Mouse (Mus musculus) hematopoietic stem cell, adult 5-6 weeks (primary cell): Measurements from ENCODE around the gene Lrch2. TPM values are rescaled to one million over a fixed set of nuclear protein-coding genes. Genes with fewer than 3 reads are reported as not detected.
"Not testable (repeated sequence)": the region's sequence is repeated elsewhere in the genome, so short reads cannot be mapped to it uniquely, and the experiment has no call there.

Source experiments
- ATAC-seq, 2 experiments: fragments of 125-278 bp in 1 of 2; replicated peaks in 1 of 2; 2 replicates each; pipeline ENCODE4 v1.8.0; 2016 to 2017; ENCODE audit warnings: inconsistent platforms in 2 of 2, mild to moderate bottlenecking in 2 of 2, moderate number of reproducible peaks in 2 of 2, low read depth in 1 of 2, moderate TSS enrichment in 1 of 2; ENCODE audit not compliant: low FRiP score in 2 of 2, poor library complexity in 2 of 2, severe bottlenecking in 2 of 2, insufficient read depth in 1 of 2, low TSS enrichment in 1 of 2
- total RNA-seq: library from RNA; stranded (forward); fragments of 172-1452, 232-1000 nt; gene quantifications from 2 replicates; pipeline ENCODE4 v1.2.3, GENCODE M21; 2017

The Lrch2 gene
- 2.4 and 2.9 TPM in 2 replicates for total RNA-seq

DNA sequence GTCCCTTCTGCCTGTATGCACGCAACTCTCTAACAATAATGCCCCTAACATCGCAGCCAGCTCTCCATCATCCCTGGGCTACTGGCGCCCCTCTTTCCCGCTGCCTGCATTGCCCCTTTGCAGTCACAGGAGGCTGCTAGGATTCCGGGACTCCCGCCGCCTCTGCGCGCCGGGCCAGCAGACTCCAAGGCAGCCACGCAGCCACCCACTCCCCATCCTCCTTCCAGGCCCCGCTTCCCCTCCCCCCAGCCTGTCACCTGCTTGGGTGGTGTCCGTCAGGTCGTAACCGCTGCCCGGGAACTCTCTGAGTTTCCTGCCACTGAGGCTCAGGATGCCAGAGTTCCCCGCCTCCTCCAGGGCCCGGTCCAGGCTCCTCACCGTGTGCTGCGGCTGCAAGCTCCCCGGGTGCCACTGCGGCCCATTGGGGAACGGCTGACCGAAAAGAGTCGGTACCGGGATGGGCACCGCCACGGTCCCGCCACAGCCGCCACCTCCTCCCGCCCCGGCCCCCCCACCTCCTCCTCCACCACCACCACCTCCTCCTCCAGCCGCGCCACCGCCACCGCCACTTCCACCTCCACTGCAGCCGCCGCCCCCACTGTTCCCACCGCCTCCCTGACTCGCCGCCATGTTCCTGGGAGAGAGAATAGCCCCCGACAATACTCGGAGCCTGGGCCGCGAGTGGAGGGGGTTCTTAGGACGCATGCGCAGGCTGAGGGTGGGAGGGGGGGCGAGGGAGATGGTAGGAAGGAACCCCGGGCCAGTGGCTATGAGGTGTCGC lies at the start of gene Lrch2:
Lrch2 (minus strand) TSS at position 661 of the 781 bp plus-strand sequence.
- peak; percentile 66 to 78 for ATAC-seq

DNA sequence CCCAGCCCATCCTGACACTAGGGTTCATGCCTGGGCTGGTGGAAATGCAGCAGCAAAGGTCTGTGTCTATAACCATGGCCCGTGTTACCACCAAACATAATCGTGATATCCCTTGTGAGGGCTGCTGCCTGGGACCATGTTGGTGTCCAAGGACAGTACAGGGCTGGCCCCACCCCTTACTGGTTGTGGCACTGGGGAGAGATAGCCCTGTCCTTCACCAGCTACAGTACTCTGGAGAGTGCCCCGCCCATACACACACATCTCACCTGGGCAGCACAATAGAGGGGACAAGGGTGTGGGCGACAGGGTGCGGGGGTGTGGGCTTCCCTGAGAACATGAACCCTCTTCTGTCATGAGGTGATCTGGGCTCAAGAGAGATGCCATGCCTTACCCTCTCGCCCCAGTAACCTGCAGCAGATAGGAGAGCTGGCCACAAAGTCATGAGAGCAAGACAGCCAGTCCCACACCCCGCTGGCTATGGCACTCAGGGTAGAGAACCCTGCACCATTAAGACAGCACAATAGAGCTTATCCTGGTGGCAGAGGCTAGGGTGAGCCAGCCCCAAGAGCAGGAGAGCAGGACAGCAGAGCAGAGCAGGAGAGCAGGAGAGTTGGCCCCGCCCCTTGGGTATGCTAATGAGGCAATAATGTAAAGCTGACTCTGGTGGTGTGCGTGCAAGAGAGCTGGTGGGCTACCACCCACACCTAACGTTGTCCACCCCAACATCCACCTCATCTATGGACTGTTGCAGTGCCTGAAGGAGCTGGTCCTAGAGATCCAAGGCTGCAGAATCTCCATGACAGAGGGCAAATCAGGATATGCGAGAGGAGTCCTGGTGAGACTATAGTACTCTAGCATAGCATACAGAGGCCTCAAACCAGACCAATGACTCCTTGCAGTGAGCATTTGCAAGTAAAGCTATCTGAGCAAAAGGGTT lies 12.7 kb downstream of the Lrch2 start:
- no peak for ATAC-seq

GRCm38 (mm10) chrX:147538377-147538776 lies 15.5 kb downstream of the Lrch2 start:
- no peak for ATAC-seq

DNA sequence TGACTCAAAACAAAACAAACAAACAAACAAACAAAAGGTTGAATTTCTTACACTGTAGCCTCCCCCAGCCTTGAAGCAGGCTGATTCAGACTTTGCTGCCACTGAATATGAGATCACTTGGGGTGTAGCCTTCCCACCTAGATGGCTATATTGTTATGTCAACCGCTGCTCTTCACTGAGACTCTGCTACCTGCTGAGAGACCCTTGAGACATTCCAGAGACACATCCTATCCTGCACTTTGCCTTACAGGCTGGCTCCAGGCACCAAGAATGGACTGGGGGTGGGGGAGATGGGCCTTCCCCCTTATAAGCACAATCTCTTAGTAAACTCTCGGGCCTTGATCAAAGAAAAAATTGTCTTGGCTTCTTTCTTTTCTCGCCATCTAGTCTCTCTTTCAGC lies 16.8 kb downstream of the Lrch2 start:
- not testable (repeated sequence) for ATAC-seq

GRCm38 (mm10) chrX:147535616-147536015 lies 18.3 kb downstream of the Lrch2 start:
- no peak for ATAC-seq

- ATAC-seq = no peak
These were observed 22.2 kb downstream of the Lrch2 start for GRCm38 (mm10) chrX:147531675-147532074.

DNA sequence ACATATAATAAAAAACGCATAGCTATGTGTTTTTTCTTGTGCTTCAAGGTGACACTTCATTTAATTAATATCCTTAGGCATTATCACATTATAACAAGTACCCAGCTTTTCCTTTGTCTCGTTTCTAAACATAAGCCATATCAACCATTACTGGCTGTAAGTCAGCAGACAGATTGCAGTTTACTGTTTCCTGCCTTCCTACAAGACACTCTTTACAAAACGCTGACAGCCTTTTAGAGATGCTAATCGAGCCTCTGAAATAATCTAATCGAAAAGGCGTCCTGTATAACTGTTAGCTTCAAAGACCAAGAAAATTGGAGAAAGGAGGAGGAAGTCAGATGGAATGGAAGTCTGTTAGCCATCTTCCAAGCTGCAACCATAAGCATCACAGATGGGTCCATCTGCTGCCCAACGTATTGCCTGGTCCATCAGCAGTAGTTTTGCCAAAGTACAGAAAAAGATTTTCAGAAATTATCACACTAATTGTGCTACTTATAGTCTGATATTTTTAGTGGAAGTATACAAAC lies 26.2 kb downstream of the Lrch2 start:
- ATAC-seq = no peak

- no peak for ATAC-seq
These were observed 64.3 kb downstream of the Lrch2 start for GRCm38 (mm10) chrX:147489551-147489950.

DNA sequence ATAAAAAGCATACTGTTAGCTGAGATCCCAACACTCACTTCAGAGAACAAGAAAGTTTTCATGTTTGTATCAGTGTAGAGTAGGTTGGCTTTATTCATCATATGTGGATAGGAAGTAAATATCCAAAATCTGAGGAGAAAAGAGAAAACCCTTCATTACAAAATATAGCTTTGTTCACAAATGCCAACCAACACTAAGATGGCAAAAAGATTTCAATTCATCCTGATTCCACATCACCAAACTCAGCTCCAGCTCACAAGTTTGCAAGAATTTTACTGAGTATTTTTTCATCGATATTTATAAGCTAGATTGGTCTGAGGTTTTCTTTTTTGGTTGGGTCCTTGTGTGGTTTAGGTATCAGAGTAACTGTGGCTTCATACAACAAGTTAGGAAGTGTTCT lies 100.3 kb downstream of the Lrch2 start, which contains the start of gene Vmn1r239-ps:
Vmn1r239-ps (minus strand) TSS at position 101 of the 400 bp plus-strand sequence.
- not testable (repeated sequence) for ATAC-seq

GRCm38 (mm10) chrX:147443386-147443785 lies 110.5 kb downstream of the Lrch2 start:
- no peak for ATAC-seq

DNA sequence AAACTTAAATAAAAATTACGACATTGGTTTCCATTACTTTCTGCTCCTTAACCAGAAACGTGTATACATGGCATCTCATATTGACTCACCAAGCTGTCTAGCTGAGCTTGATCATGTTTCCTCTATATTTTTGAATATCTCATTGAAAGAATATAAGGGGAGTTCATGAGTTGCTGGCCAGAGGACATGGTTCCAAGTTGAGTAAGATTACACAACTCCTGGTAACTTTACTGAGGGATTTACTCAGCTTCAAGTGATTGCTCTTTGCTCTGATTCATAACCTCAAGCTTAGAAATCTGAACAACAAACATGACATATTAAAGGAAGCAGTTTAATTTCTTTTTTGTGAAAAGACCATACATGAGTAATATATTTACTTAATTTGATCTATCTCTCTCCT lies 118.5 kb downstream of the Lrch2 start:
- ATAC-seq = no peak

DNA sequence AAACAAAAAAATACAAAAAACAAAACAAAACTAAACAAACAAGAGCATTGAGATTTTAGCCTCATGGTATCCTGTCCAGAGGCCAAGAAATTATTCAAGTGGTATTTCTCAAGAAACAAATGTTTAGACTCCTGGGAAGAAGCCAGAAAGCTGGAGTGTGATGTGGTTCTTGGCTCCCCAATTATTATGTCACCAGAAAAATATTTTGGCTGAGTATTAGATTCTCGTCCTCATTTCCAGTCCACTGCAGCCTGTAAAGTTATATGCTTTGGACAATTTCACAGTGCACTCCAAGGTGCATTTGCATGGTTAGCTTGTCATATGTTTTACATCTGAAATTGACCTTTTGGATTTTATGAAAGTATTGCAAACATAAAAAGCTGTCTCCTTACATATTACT lies 124.1 kb downstream of the Lrch2 start:
- ATAC-seq = no peak

GRCm38 (mm10) chrX:147429129-147429528 lies 124.8 kb downstream of the Lrch2 start, which contains the start of gene Il13ra2:
TSS of gene Il13ra2 (minus strand) at chrX:147429192.
- no peak for ATAC-seq

Other genes with a start within 250 kb of the Lrch2 start
- gene Il13ra2, start 124.9 kb downstream of the Lrch2 start, total RNA-seq = not detected in 2 replicates
- not detected in 2 replicates for gene Vmn1r239-ps, start 100.4 kb downstream of the Lrch2 start, total RNA-seq
- gene Gm15128, start 211.9 kb upstream of the Lrch2 start, total RNA-seq = not detected in 2 replicates